Mouse (Mus musculus) forebrain, embryonic 14.5 days (tissue): ENCODE data around the gene Emg1. TPM values are rescaled to one million over a fixed set of nuclear protein-coding genes. Genes with fewer than 3 reads are reported as not detected.

ENCODE experiments used
- ATAC-seq: fragments of 200-750 bp; cut with Nextera tagmentation; 2 replicates; pipeline ENCODE4 v1.8.0; 2017; ENCODE audit warnings: mild to moderate bottlenecking, moderate library complexity
- DNase-seq: peaks from one replicate; pipeline ENCODE4 v3.0.0-alpha.2; 2015; ENCODE audit warnings: low spot score
- H3K27ac ChIP-seq: fragments of 300-500 bp; sonication (generic); 2 replicates; pipeline ENCODE4 v1.5.1; 2014; ENCODE audit warnings: low read depth, mild to moderate bottlenecking, control low read depth, low read length, moderate library complexity
- H3K27me3 ChIP-seq: fragments of 300-500 bp; sonication (generic); replicated peaks from 2 replicates; pipeline ENCODE4 v1.6.1; 2014; ENCODE audit warnings: low read length, control low read depth, mixed read lengths; ENCODE audit not compliant: control insufficient read depth, insufficient read depth
- H3K36me3 ChIP-seq: fragments of 300-500 bp; sonication (generic); 2 replicates; pipeline ENCODE4 v1.6.1; 2014; ENCODE audit warnings: low read length, control low read depth; ENCODE audit not compliant: control insufficient read depth, insufficient read depth
- H3K4me1 ChIP-seq: fragments of 300-500 bp; sonication (generic); 2 replicates; pipeline ENCODE4 v1.6.1; 2014; ENCODE audit warnings: antibody characterized with exemption, low read length, control low read depth; ENCODE audit not compliant: control insufficient read depth, insufficient read depth
- H3K4me2 ChIP-seq: fragments of 300-500 bp; sonication (generic); 2 replicates; pipeline ENCODE4 v1.6.1; 2014; ENCODE audit warnings: mild to moderate bottlenecking, control low read depth, low read length
- H3K4me3 ChIP-seq: fragments of 300-500 bp; sonication (generic); 2 replicates; pipeline ENCODE4 v1.5.1; 2014; ENCODE audit warnings: low read depth, low read length, control low read depth
- H3K9ac ChIP-seq: fragments of 300-500 bp; sonication (generic); 2 replicates; pipeline ENCODE4 v1.6.1; 2014; ENCODE audit warnings: mild to moderate bottlenecking, low read length, control low read depth, moderate library complexity
- H3K9me3 ChIP-seq: fragments of 300-500 bp; sonication (generic); replicated peaks from 2 replicates; pipeline ENCODE4 v1.6.1; 2016; ENCODE audit warnings: low read length, control low read depth, mixed read lengths; ENCODE audit not compliant: control insufficient read depth
- WGBS: fragments of 180-500 bp; shearing (Covaris S2); extraction: QIAGEN DNeasy Blood & Tissue Kit; methylation state at CpG from one replicate; pipeline ENCODE4 v1.1.7; 2014; 5-methylcytosine and 5-hydroxymethylcytosine counted together
- polyA plus RNA-seq: library from polyadenylated mRNA; unstranded; fragments of >200 nt; fragmentation: Nextera tagmentation; extraction: Ambion mirVana; gene quantifications from 2 replicates; pipeline ENCODE4 v1.2.1, GENCODE M21; 2014

The Emg1 gene
- polyA plus RNA-seq = 166 and 186 TPM in 2 replicates

- H3K4me1 ChIP-seq = peaks cover 18% of the 10 kb centered on the region
- WGBS = under 1% methylated on average over 68 of the region's 76 CpGs
- peak within 1 kb of the TSS; percentile 98 for H3K4me3 ChIP-seq
- DNase-seq (peak; percentile 99), ATAC-seq (peak; percentile 97)
- peak within 1 kb of the TSS; percentile 58 for H3K27ac ChIP-seq
- peak within 1 kb of the TSS; percentile 95 for H3K9ac ChIP-seq
- H3K36me3 ChIP-seq = peaks cover 43% of the 10 kb centered on the region
- no peaks in the 10 kb centered on the region for H3K9me3 ChIP-seq
- H3K4me2 ChIP-seq = peak within 1 kb of the TSS; percentile 99
- no peaks in the 10 kb centered on the region for H3K27me3 ChIP-seq
These were observed at the start of gene Emg1, which contains the start of gene Phb2 for GRCm38 (mm10) chr6:124711824-124712782. Gene Emg1 (minus strand): TSS chr6:124712178. Gene Phb2 (plus strand): TSS chr6:124712336.

- Histone ChIP-seq H3K4me2 (peak overlapping the region; percentile 65), H3K36me3 (no peaks in the 10 kb centered on the region), H3K9me3 (no peaks in the 10 kb centered on the region), H3K27me3 (no peaks in the 10 kb centered on the region), H3K4me1 (peaks cover 30% of the 10 kb centered on the region), H3K4me3 (no peak overlapping the region), H3K9ac (no peak overlapping the region), H3K27ac (no peak overlapping the region)
- DNase-seq = peak; percentile 82
- no peak for ATAC-seq
- WGBS = 3% methylated on average over 5 of the region's 5 CpGs
These were observed 47.3 kb upstream of the Emg1 start for GRCm38 (mm10) chr6:124759259-124759658.

- peak overlapping the region; percentile 97 for H3K27ac ChIP-seq
- H3K9me3 ChIP-seq = no peaks in the 10 kb centered on the region
- WGBS = 51% methylated on average over 2 of the region's 2 CpGs
- no peak for DNase-seq
- no peaks in the 10 kb centered on the region for H3K27me3 ChIP-seq
- no peak overlapping the region for H3K4me3 ChIP-seq
- peak overlapping the region; percentile 65 for H3K4me2 ChIP-seq
- H3K9ac ChIP-seq = no peak overlapping the region
- no peaks in the 10 kb centered on the region for H3K36me3 ChIP-seq
- H3K4me1 ChIP-seq = peaks cover 34% of the 10 kb centered on the region
- ATAC-seq = no peak
These were observed 46.9 kb upstream of the Emg1 start for GRCm38 (mm10) chr6:124758849-124759232.

GRCm38 (mm10) chr6:124757909-124758848 is 46.2 kb upstream of the Emg1 start:
- Histone ChIP-seq H3K27me3 (no peaks in the 10 kb centered on the region), H3K4me1 (peaks cover 39% of the 10 kb centered on the region), H3K27ac (peak overlapping the region; percentile 97), H3K9ac (peak overlapping the region; percentile 96), H3K9me3 (no peaks in the 10 kb centered on the region), H3K4me2 (peak overlapping the region; percentile 65), H3K4me3 (peak overlapping the region; percentile 81), H3K36me3 (peaks cover 4% of the 10 kb centered on the region; the same call in 1 of the 2 replicates)
- 21% methylated on average over 5 of the region's 5 CpGs for WGBS
- ATAC-seq (peak; percentile 30), DNase-seq (peak; percentile 80)

- Histone ChIP-seq H3K4me1 (peaks cover 39% of the 10 kb centered on the region), H3K4me2 (peak overlapping the region; percentile 65), H3K4me3 (peak overlapping the region; percentile 81), H3K27me3 (no peaks in the 10 kb centered on the region), H3K9ac (peak overlapping the region; percentile 96), H3K9me3 (no peaks in the 10 kb centered on the region), H3K36me3 (peaks cover 5% of the 10 kb centered on the region; the same call in 1 of the 2 replicates), H3K27ac (peak overlapping the region; percentile 97)
- 2% methylated on average over 5 of the region's 5 CpGs for WGBS
- DNase-seq = no peak
- no peak for ATAC-seq
These were observed 45.4 kb upstream of the Emg1 start for GRCm38 (mm10) chr6:124757351-124757880.

- Histone ChIP-seq H3K27me3 (no peaks in the 10 kb centered on the region), H3K4me1 (peaks cover 39% of the 10 kb centered on the region), H3K4me2 (peak overlapping the region; percentile 65), H3K9me3 (no peaks in the 10 kb centered on the region), H3K9ac (peak overlapping the region; percentile 96), H3K4me3 (peak overlapping the region; percentile 81), H3K36me3 (peaks cover 5% of the 10 kb centered on the region; the same call in 1 of the 2 replicates), H3K27ac (peak overlapping the region; percentile 97)
- WGBS = under 1% methylated on average over 51 of the region's 54 CpGs
- ATAC-seq (peak; percentile 72), DNase-seq (peak; percentile 85)
These were observed 44.8 kb upstream of the Emg1 start for GRCm38 (mm10) chr6:124756652-124757350.

- peak; percentile 65 for ATAC-seq
- WGBS = under 1% methylated on average over 42 of the region's 100 CpGs
- DNase-seq = peak; percentile 79
- Histone ChIP-seq H3K9me3 (no peaks in the 10 kb centered on the region), H3K4me1 (peaks cover 39% of the 10 kb centered on the region), H3K27me3 (no peaks in the 10 kb centered on the region), H3K36me3 (peaks cover 5% of the 10 kb centered on the region; the same call in 1 of the 2 replicates), H3K4me2 (peak within 1 kb of the TSS; percentile 65), H3K4me3 (peak within 1 kb of the TSS; percentile 81), H3K9ac (peak within 1 kb of the TSS; percentile 96), H3K27ac (peak within 1 kb of the TSS; percentile 97)
These were observed 44.0 kb upstream of the Emg1 start, which contains the start of the genes Gm45234 and Atn1 for GRCm38 (mm10) chr6:124755831-124756595. Gene Gm45234 (minus strand): TSS chr6:124756021. Gene Atn1 (minus strand): TSS chr6:124756524.
